8 mouse cellular contexts compared by ENCODE assay signal in genomic region chr1:137074787-137075186, GRCm38 (mm10).
A peak's percentile ranks its signal among the peaks of the same experiment; 100 is the strongest.
DNase-seq lines count a peak whose midpoint lies in the region; ATAC-seq lines count a peak whose summit lies in the region.

No protein-coding gene starts in this region.

- no peak for DNase-seq in forebrain, embryonic 11.5 days (ENCODE audit: low spot score)
- peak; percentile 58 for DNase-seq in CD4-positive helper T cell, adult 2 months (ENCODE audit: low read depth, low spot score)
- DNase-seq in layer of hippocampus, adult 9-11 months, result peak; percentile 82
- no peak for DNase-seq in spleen, adult 12 weeks (ENCODE audit: low spot score)
- DNase-seq in natural killer cell, adult 2 months (ENCODE audit: low spot score in 2 of 2), result no peak

- H3K36me3 ChIP-seq in forebrain, embryonic 13.5 days (ENCODE audit: poor library complexity, severe bottlenecking), result no peaks in the 10 kb centered on the region
- no peaks in the 10 kb centered on the region for H3K36me3 ChIP-seq in forebrain, embryonic 11.5 days (ENCODE audit: control insufficient read depth, insufficient read depth, low read length)
- no peaks in the 10 kb centered on the region for H3K36me3 ChIP-seq in forebrain, embryonic 15.5 days
- H3K36me3 ChIP-seq in neural tube, embryonic 14.5 days (ENCODE audit: control insufficient read depth, insufficient read depth, low read length), result no peaks in the 10 kb centered on the region

- ATAC-seq in forebrain, embryonic 13.5 days, result peak; percentile 88
- ATAC-seq in forebrain, embryonic 11.5 days (replicated peaks; ENCODE audit: low FRiP score), result no peak
- peak; percentile 92 for ATAC-seq in forebrain, embryonic 15.5 days (replicated peaks)
- peak; percentile 63; the same call in 1 of the 2 replicates for ATAC-seq in neural tube, embryonic 14.5 days (ENCODE audit: low read depth)

- no peak overlapping the region for H3K4me3 ChIP-seq in forebrain, embryonic 13.5 days
- no peak overlapping the region for H3K4me3 ChIP-seq in forebrain, embryonic 11.5 days (ENCODE audit: low read depth, low read length)
- H3K4me3 ChIP-seq in forebrain, embryonic 15.5 days, result no peak overlapping the region
- no peak overlapping the region for H3K4me3 ChIP-seq in neural tube, embryonic 14.5 days (ENCODE audit: low read depth, low read length)

- no peaks in the 10 kb centered on the region for H3K9me3 ChIP-seq in forebrain, embryonic 13.5 days (replicated peaks)
- H3K9me3 ChIP-seq in forebrain, embryonic 11.5 days (ENCODE audit: control insufficient read depth, low read length), result no peaks in the 10 kb centered on the region
- H3K9me3 ChIP-seq in forebrain, embryonic 15.5 days, result no peaks in the 10 kb centered on the region
- no peaks in the 10 kb centered on the region for H3K9me3 ChIP-seq in neural tube, embryonic 14.5 days (ENCODE audit: control insufficient read depth, low read length)

- WGBS in forebrain, embryonic 13.5 days, result 63% methylated on average over 9 of the region's 9 CpGs
- WGBS in forebrain, embryonic 11.5 days, result 80% methylated on average over 9 of the region's 9 CpGs
- WGBS in forebrain, embryonic 15.5 days, result 47% methylated on average over 9 of the region's 9 CpGs
- WGBS in neural tube, embryonic 14.5 days, result 38% methylated on average over 9 of the region's 9 CpGs

- H3K4me1 ChIP-seq in forebrain, embryonic 13.5 days, result no peaks in the 10 kb centered on the region
- H3K4me1 ChIP-seq in forebrain, embryonic 11.5 days (replicated peaks; ENCODE audit: control insufficient read depth, insufficient read depth, low read length), result no peaks in the 10 kb centered on the region
- no peaks in the 10 kb centered on the region; the same call in 1 of the 2 replicates for H3K4me1 ChIP-seq in forebrain, embryonic 15.5 days
- H3K4me1 ChIP-seq in neural tube, embryonic 14.5 days (ENCODE audit: control insufficient read depth, insufficient read depth, low read length), result no peaks in the 10 kb centered on the region

- no peak overlapping the region for H3K27ac ChIP-seq in forebrain, embryonic 13.5 days
- no peak overlapping the region for H3K27ac ChIP-seq in forebrain, embryonic 11.5 days (ENCODE audit: low read depth, low read length)
- peak overlapping the region; percentile 65 for H3K27ac ChIP-seq in forebrain, embryonic 15.5 days (replicated peaks)
- H3K27ac ChIP-seq in neural tube, embryonic 14.5 days (ENCODE audit: low read depth, low read length), result no peak overlapping the region

- H3K27me3 ChIP-seq in forebrain, embryonic 13.5 days, result no peaks in the 10 kb centered on the region
- no peaks in the 10 kb centered on the region for H3K27me3 ChIP-seq in forebrain, embryonic 11.5 days (ENCODE audit: control insufficient read depth, insufficient read depth, low read length)
- H3K27me3 ChIP-seq in forebrain, embryonic 15.5 days, result no peaks in the 10 kb centered on the region
- H3K27me3 ChIP-seq in neural tube, embryonic 14.5 days (ENCODE audit: control insufficient read depth, insufficient read depth, low read length), result no peaks in the 10 kb centered on the region

- H3K9ac ChIP-seq in forebrain, embryonic 13.5 days, result no peak overlapping the region
- H3K9ac ChIP-seq in forebrain, embryonic 11.5 days (ENCODE audit: low read length), result no peak overlapping the region
- no peak overlapping the region for H3K9ac ChIP-seq in forebrain, embryonic 15.5 days (replicated peaks)
- no peak overlapping the region for H3K9ac ChIP-seq in neural tube, embryonic 14.5 days (replicated peaks; ENCODE audit: low read depth, low read length)

- 0 out of 2 replicates have a peak overlapping the region, but pooled peaks have one; percentile 4 for H3K4me2 ChIP-seq in forebrain, embryonic 13.5 days
- no peak overlapping the region for H3K4me2 ChIP-seq in forebrain, embryonic 11.5 days (ENCODE audit: low read depth, low read length, severe bottlenecking)
- peak overlapping the region; percentile 12; the same call in 1 of the 2 replicates for H3K4me2 ChIP-seq in forebrain, embryonic 15.5 days (replicated peaks)
- peak overlapping the region; percentile 3 for H3K4me2 ChIP-seq in neural tube, embryonic 14.5 days (ENCODE audit: low read depth, low read length)

Comparison
In these comparisons a context has a peak if more than half of its experiments do, and no peak if none do; other contexts are left out.
1. DNase-seq: peak in CD4-positive helper T cell, adult 2 months (single experiment) and layer of hippocampus, adult 9-11 months (single experiment); none in forebrain, embryonic 11.5 days (single experiment), spleen, adult 12 weeks (single experiment) and natural killer cell, adult 2 months (0 of 2).